Mouse (Mus musculus) midbrain, embryonic 14.5 days (tissue): ENCODE data around the gene Tmod3. TPM values are rescaled to one million over a fixed set of nuclear protein-coding genes. Genes with fewer than 3 reads are reported as not detected.

Source experiments
- ATAC-seq: fragments of 200-750 bp; cut with Nextera tagmentation; 2 replicates; pipeline ENCODE4 v1.8.0; 2017; ENCODE audit warnings: moderate number of reproducible peaks, moderate library complexity; ENCODE audit not compliant: low FRiP score, low TSS enrichment
- DNase-seq: peaks from one replicate; pipeline ENCODE4 v3.0.0-alpha.2; 2015
- H3K27ac ChIP-seq: fragments of 300-500 bp; sonication (generic); replicated peaks from 2 replicates; pipeline ENCODE4 v1.5.1; 2014; ENCODE audit warnings: mild to moderate bottlenecking, low read depth, low read length, moderate library complexity
- H3K27me3 ChIP-seq: fragments of 300-500 bp; sonication (generic); 2 replicates; pipeline ENCODE4 v1.6.1; 2014; ENCODE audit warnings: low read length, control low read depth, mixed read lengths; ENCODE audit not compliant: control insufficient read depth, insufficient read depth
- H3K36me3 ChIP-seq: fragments of 300-500 bp; sonication (generic); 2 replicates; pipeline ENCODE4 v1.6.1; 2014; ENCODE audit warnings: low read length, control low read depth; ENCODE audit not compliant: control insufficient read depth, insufficient read depth
- H3K4me1 ChIP-seq: fragments of 300-500 bp; sonication (generic); 2 replicates; pipeline ENCODE4 v1.6.1; 2014; ENCODE audit warnings: mild to moderate bottlenecking, antibody characterized with exemption, low read length, control low read depth; ENCODE audit not compliant: control insufficient read depth, insufficient read depth
- H3K4me2 ChIP-seq: fragments of 300-500 bp; sonication (generic); 2 replicates; pipeline ENCODE4 v1.6.1; 2014; ENCODE audit warnings: mild to moderate bottlenecking, low read length, moderate library complexity
- H3K4me3 ChIP-seq: fragments of 300-500 bp; sonication (generic); replicated peaks from 2 replicates; pipeline ENCODE4 v1.5.1; 2014; ENCODE audit warnings: low read depth, low read length
- H3K9ac ChIP-seq: fragments of 300-500 bp; sonication (generic); replicated peaks from 2 replicates; pipeline ENCODE4 v1.6.1; 2014; ENCODE audit warnings: mild to moderate bottlenecking, low read length, moderate library complexity
- H3K9me3 ChIP-seq: fragments of 300-500 bp; sonication (generic); 2 replicates; pipeline ENCODE4 v1.6.1; 2016; ENCODE audit warnings: low read length, control low read depth, mixed read lengths; ENCODE audit not compliant: control insufficient read depth
- WGBS: fragments of 180-500 bp; shearing (Covaris S2); extraction: QIAGEN DNeasy Blood & Tissue Kit; methylation state at CpG from one replicate; pipeline ENCODE4 v1.1.7; 2014; 5-methylcytosine and 5-hydroxymethylcytosine counted together
- polyA plus RNA-seq: library from polyadenylated mRNA; unstranded; fragments of >200 nt; fragmentation: Nextera tagmentation; extraction: Ambion mirVana; gene quantifications from 2 replicates; pipeline ENCODE4 v1.2.1, GENCODE M21; 2014

Tmod3 gene
- polyA plus RNA-seq: 61.8 and 73.0 TPM in 2 replicates

DNA sequence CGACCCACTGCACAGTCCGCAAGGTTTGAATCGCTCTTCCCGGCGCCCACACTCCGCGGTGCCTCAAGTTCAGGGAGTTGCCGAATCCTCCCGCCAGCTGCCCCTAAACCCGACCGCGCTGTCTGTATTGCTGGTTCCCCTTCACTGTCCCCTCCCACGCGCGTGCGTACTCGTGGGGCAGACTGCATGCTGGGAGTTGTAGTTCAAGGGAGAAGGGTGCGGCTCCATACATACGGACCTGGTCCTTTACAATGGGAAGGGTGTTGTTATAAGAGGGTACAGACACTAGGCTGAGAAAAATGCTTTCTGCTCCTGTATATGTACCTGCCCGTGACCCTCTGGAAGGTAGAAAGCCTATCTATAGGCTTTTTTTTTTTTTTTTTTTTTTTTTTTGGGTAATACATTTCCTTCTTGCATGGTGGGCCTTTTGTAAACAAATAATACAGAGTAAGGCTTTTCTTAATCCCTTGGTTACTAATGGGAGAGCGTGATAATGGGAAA lies at the start of gene Tmod3:
Tmod3 (minus strand) TSS at position 146 of the 501 bp plus-strand sequence.
- Histone ChIP-seq H3K27me3 (no peaks in the 10 kb centered on the region), H3K4me3 (peak within 1 kb of the TSS; percentile 93), H3K9ac (peak within 1 kb of the TSS; percentile 76), H3K9me3 (no peaks in the 10 kb centered on the region), H3K27ac (peak within 1 kb of the TSS; percentile 66), H3K36me3 (no peaks in the 10 kb centered on the region), H3K4me1 (0 out of 2 replicates have a peak, but pooled peaks cover 12% of the 10 kb centered on the region), H3K4me2 (peak within 1 kb of the TSS; percentile 68)
- ATAC-seq (peak; percentile 97), DNase-seq (peak; percentile 97)
- WGBS: 2% methylated on average over 21 of the region's 21 CpGs

DNA sequence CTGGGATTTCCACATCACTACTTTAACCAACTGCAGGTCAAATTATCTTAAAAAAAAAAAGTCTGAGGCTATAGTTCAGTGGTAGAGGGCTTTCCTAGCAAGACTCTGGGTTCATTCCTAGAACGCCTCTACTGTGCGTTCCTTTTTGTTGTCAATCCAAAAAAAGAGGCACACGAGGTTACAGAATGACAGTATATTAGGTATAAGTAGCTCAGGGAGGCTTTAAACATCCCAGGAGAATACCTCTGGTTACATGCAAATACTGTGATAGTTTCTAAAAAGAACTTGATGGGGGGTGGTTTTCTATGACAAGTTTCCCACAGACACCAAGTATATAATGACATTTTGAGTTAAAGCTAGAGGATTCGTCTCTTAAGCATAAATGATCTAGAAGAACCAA lies 48.0 kb upstream of the Tmod3 start:
- no peak for DNase-seq
- WGBS: 94% methylated on average over 4 of the region's 4 CpGs
- ATAC-seq: no peak
- Histone ChIP-seq H3K4me3 (no peak overlapping the region), H3K27ac (no peak overlapping the region), H3K9me3 (no peaks in the 10 kb centered on the region), H3K9ac (no peak overlapping the region), H3K27me3 (no peaks in the 10 kb centered on the region), H3K4me2 (no peak overlapping the region), H3K36me3 (no peaks in the 10 kb centered on the region), H3K4me1 (peaks cover 12% of the 10 kb centered on the region)

DNA sequence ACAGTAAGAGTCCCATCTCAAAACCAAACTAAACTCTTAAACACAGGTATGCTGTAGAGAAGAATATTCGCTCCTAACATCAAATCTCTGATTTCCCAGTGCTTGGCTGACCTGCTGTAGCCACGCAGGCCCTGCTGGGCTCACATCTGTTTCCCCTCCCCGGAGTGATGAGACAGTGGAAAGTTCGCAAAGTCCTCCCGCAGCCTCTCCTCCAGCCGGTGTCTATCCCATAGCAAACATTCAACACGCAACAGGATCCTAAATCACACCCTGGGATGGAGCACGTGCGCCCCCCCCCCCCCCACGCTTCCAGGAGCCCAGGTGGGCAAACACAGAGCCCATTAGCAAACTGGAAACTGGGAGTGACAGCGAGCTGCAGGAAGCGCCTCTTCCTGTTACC lies 42.1 kb upstream of the Tmod3 start:
- ATAC-seq: no peak
- no peak overlapping the region for H3K4me3 ChIP-seq
- H3K4me2 ChIP-seq: no peak overlapping the region
- H3K27me3 ChIP-seq: no peaks in the 10 kb centered on the region
- WGBS: 69% methylated on average over 12 of the region's 12 CpGs
- H3K36me3 ChIP-seq: peaks cover 3% of the 10 kb centered on the region; the same call in 1 of the 2 replicates
- no peaks in the 10 kb centered on the region for H3K9me3 ChIP-seq
- no peak overlapping the region for H3K9ac ChIP-seq
- no peak for DNase-seq
- H3K27ac ChIP-seq: no peak overlapping the region
- peaks cover 7% of the 10 kb centered on the region; the same call in 1 of the 2 replicates for H3K4me1 ChIP-seq

DNA sequence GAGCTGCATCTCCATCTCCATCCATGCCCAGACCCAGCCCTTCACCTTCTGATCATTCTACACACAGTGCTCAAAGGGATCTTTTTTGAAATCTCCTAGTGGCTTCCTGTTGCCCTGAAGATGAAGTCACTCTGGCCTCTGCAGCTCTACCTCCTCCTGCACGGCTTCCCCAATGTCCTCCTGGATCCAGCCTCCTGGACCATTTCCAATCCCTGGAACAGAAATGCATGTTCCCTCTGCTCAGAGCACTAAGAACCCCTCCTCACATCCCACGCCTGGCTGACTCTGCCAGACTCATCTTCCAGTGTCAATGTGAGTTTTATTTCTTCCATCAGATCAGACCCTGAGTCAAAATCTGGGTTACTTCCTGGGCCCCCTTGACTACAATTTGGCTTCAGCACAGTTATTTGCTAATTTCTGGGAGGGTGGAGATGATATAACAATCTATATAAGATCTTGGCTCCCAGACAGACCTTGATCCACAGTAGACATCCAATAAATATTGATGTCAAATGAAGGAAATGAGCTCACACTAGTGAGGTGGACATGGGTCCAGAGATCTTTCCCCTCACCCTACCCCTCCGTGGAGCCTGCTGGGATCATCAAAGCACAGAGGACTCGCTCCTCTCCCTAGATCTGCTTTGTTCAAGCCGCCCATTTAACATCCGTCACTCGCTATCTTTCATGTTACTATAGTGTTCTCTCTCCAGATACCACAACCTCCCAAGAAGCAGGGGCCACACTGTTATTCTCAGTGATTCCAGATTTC lies 40.9 kb upstream of the Tmod3 start:
- WGBS: 65% methylated on average over 7 of the region's 7 CpGs
- ATAC-seq (no peak), DNase-seq (peak; percentile 22)
- H3K27ac ChIP-seq: no peak overlapping the region
- peaks cover 3% of the 10 kb centered on the region; the same call in 1 of the 2 replicates for H3K36me3 ChIP-seq
- no peak overlapping the region for H3K9ac ChIP-seq
- H3K4me2 ChIP-seq: no peak overlapping the region
- H3K4me3 ChIP-seq: no peak overlapping the region
- peaks cover 7% of the 10 kb centered on the region; the same call in 1 of the 2 replicates for H3K4me1 ChIP-seq
- H3K27me3 ChIP-seq: no peaks in the 10 kb centered on the region
- no peaks in the 10 kb centered on the region for H3K9me3 ChIP-seq

DNA sequence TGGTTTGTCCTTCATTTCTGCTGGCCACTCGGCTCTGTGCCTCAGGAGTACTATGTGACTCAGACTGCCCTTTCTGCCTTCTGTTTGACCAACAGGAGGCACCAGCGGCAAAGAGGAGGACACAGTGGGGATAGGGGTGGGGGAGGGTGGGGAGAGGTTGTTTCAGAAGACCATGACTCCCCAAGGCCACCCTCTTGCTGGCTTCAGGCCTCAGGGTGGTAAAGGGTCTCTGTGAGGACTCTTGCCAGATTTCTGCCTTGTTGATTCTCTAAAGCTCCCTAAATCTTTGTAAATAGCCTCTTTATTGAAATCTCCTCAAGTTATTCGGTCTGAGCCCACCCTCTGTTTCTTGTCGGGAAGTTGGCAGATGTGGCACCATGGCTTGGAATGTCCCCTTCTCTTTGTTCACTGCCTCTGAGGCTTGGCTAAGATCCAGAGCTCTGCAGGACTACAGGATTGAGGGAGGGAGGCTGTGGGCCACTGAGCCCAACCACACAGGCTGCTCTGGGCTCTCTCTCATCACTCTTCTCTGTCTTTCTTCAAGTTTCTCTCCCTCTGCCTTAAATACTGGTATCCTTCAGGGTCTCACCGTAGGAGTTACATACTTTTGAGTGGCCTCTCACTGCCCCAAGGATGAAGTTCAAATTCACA lies 39.9 kb upstream of the Tmod3 start:
- Histone ChIP-seq H3K9ac (no peak overlapping the region), H3K4me1 (peaks cover 7% of the 10 kb centered on the region; the same call in 1 of the 2 replicates), H3K27me3 (no peaks in the 10 kb centered on the region), H3K36me3 (peaks cover 13% of the 10 kb centered on the region), H3K27ac (no peak overlapping the region), H3K4me2 (no peak overlapping the region), H3K9me3 (no peaks in the 10 kb centered on the region), H3K4me3 (no peak overlapping the region)
- 29% methylated on average over 5 of the region's 5 CpGs for WGBS
- peak; percentile 88 for ATAC-seq
- peak; percentile 84 for DNase-seq

DNA sequence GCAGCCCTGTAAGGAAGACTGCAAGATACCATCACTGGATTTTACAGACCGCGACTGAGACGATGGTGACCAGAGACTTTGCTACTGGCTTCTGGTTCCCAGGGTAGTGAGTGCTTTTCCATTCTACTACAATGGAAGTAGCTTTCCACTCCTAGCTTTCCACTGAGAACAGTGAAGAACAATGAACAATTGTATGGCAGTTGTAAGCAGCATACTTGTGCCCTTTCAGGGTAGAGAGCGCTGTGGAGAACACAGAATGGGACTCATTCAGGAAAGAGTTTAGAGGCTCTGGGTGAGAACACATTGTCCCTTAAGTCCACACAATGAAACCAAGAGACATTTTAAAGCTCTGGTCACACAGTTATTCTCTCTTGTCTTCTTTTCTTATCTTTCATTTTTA lies 38.1 kb upstream of the Tmod3 start:
- Histone ChIP-seq H3K4me1 (peaks cover 9% of the 10 kb centered on the region; the same call in 1 of the 2 replicates), H3K9ac (no peak overlapping the region), H3K9me3 (no peaks in the 10 kb centered on the region), H3K4me2 (no peak overlapping the region), H3K27ac (no peak overlapping the region), H3K27me3 (no peaks in the 10 kb centered on the region), H3K36me3 (peaks cover 29% of the 10 kb centered on the region), H3K4me3 (no peak overlapping the region)
- 82% methylated on average over 4 of the region's 4 CpGs for WGBS
- ATAC-seq (no peak), DNase-seq (no peak)

DNA sequence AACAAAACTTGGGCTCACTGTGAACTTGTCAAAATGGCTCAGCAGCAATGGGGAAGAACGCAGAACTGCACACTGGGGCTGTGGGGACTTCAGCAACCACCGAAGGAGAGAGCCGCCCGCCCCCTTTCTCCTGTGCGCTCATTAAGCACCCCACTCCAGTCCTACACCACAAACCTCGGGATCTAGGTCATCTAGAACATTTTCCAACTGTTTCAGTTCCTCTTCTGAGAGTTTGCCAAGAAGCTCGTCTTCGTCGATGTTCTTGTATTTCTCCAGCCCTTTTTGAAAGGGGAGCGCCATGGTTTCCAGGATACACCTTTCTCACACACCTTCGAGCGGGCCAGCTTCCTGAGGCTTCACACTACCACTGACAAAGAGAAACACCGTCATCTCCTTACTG lies 37.6 kb upstream of the Tmod3 start:
- Histone ChIP-seq H3K27ac (no peak overlapping the region), H3K9me3 (no peaks in the 10 kb centered on the region), H3K9ac (no peak overlapping the region), H3K4me1 (peaks cover 9% of the 10 kb centered on the region; the same call in 1 of the 2 replicates), H3K4me2 (no peak overlapping the region), H3K27me3 (no peaks in the 10 kb centered on the region), H3K36me3 (peaks cover 34% of the 10 kb centered on the region), H3K4me3 (no peak overlapping the region)
- 95% methylated on average over 13 of the region's 13 CpGs for WGBS
- DNase-seq (no peak), ATAC-seq (no peak)

DNA sequence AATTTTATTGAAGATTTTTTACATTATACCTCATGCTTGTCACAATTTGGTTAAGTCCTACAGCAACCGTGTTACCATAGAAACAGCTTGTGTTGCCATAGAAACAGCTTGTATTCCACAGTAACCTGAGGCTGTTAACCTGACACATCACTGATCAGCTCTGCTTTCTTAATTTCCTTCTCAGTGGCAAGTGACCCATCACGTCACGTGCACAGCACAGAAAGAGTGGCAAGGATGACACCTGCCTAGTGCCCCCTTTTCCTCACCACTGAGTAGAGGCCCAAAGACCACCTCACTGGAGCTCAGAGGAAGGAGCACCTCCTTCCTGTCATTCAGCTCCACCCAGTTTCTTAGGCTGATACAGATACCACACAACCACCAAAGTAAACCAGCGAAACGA lies 34.0 kb upstream of the Tmod3 start:
- 74% methylated on average over 5 of the region's 5 CpGs for WGBS
- Histone ChIP-seq H3K4me2 (no peak overlapping the region), H3K36me3 (peaks cover 62% of the 10 kb centered on the region), H3K4me3 (no peak overlapping the region), H3K9me3 (no peaks in the 10 kb centered on the region), H3K9ac (no peak overlapping the region), H3K27ac (0 out of 2 replicates have a peak overlapping the region, but pooled peaks have one; percentile 26), H3K27me3 (no peaks in the 10 kb centered on the region), H3K4me1 (0 out of 2 replicates have a peak, but pooled peaks cover 2% of the 10 kb centered on the region)
- DNase-seq: peak; percentile 72
- no peak; the same call in 1 of the 2 replicates for ATAC-seq
